Mouse (Mus musculus): ENCODE results near the gene Zfp809. TPM values are rescaled to one million over a fixed set of nuclear protein-coding genes. Genes with fewer than 3 reads are reported as not detected.
A peak's percentile ranks its signal among the peaks of the same experiment; 100 is the strongest.
"Not testable (repeated sequence)": the region's sequence is repeated elsewhere in the genome, so short reads cannot be mapped to it uniquely, and the experiment has no call there.

The Zfp809 gene
- total and polyA plus RNA-seq, 3 experiments = 13.9 to 23.8 (median 14.0) TPM

DNA sequence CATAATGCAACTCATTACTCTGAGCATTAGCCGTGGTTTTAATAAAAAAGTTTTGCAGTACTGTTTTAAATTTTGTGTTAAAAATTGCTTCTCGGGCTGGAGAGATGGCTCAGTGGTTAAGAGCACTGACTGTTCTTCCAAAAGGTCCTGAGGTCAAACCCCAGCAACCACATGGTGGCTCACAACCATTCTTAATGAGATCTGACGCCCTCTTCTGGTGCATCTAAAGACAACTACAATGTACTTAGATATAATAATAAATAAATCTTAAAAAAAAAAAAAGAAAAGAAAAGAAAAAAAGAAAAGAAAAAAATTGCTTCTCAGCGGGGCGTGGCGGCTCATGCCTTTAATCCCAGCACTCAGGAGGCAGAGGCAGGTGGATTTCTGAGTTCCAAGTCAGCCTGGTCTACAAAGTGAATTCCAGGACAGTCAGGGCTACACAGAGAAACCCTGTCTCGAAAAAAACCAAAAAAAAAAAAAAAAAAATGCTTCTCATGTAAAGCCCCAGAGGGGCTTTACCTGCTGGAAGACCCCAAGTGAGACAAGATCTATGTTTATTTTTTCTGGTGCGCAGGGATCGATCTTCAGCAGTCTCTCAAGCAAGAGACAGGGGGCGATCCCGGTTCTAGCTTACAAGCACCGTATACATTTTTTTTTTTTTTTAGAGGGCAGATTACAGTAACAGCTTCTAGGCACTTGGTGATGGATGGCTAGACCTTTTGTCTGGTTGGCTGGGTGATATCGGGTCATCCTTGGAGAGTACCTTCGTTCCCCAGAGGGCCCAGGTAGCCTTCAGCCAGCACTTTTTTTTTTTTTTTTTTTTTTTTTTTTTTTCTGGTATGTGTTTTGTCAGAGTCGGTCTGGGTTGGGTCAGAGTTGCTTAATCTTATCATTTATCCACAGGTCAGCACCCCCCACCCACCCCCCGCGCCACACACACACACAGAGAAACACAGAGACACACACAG lies 694 bp upstream of the Zfp809 start (continued):
- TF ChIP-seq JUND (conservative IDR thresholded peaks at IDR 0.05; ENCODE audit: low read depth, low read length) = no peak

DNA sequence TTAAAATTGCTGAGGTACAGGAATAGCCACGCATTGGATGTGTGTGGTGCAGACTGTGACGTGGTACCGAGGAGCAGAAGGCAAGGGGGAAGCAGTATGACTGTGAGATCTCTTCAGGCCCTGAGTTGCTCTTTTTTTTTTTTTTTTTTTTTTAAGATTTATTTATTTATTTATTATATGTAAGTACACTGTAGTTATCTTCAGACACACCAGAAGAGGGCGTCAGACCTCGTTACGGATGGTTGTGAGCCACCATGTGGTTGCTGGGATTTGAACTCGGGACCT lies 817 bp downstream of the Zfp809 start:
- H3K9ac ChIP-seq (ENCODE audit: insufficient read depth, low read depth) = peak overlapping the region; percentile 83; the same call in 1 of the 2 replicates

DNA sequence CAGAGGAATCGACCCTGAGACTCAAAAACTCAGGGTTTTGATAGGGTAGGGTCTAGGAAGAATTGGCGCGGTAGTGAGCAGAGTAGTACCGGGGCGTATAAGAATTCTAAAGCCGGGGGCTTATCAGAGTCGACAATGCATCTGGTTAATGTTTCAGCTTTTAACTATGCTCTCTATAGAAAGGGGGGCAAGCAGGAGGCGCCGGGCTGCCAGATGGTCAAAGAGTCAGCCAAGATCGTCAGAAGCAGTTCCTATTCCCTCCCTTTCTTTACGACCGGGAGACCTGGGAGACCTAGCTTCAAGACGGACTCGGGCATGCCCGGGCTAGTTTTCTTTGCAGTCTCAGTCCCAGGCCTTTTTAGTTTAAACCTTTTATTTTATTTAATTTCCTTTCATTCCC lies 1.3 kb downstream of the Zfp809 start:
- Histone ChIP-seq H3K9me3 (replicated peaks; ENCODE audit: low read length) (no peaks in the 10 kb centered on the region), H3K27ac (ENCODE audit: insufficient read depth, low read depth) (no peak overlapping the region), H3K4me1 (ENCODE audit: control insufficient read depth in 1 of 2, insufficient read depth in 2 of 2) (no peaks in the 10 kb centered on the region), H3K9ac (ENCODE audit: insufficient read depth, low read depth) (no peak overlapping the region), H3K4me2 (ENCODE audit: insufficient read depth, low read depth, poor library complexity, severe bottlenecking) (no peak overlapping the region), H3K79me2 (replicated peaks; ENCODE audit: control insufficient read depth, extremely low read depth, insufficient read depth, poor library complexity, severe bottlenecking) (peaks cover 11% of the 10 kb centered on the region), H3K4me3 (replicated peaks in 1 of 3; ENCODE audit: low read depth in 2 of 3, low read length in 2 of 3, poor library complexity in 1 of 3) (no peak overlapping the region), H3K36me3 (replicated peaks in 1 of 2; ENCODE audit: control insufficient read depth in 1 of 2, insufficient read depth in 1 of 2, low read length in 1 of 2) (peaks cover 0 to 12% of the 10 kb centered on the region in 2 experiments), H3K27me3 (replicated peaks) (no peaks in the 10 kb centered on the region)
- in situ Hi-C loops (cut with MboI; ENCODE audit: low pct_ligation_motif_present, low pct_unique_long_range_greater_than_20kb, low sequenced_read_pairs) = loop anchor here (5.0 kb wide), 1 partner anchor 80 kb away; the partner anchor contains the start of gene Zfp810
- no peak for DNase-seq (ENCODE audit: extremely low read depth)
- dilution Hi-C loops (cut with MboI; ENCODE audit: extremely low pct_ligation_motif_present, extremely low pct_unique_long_range_greater_than_20kb, low sequenced_read_pairs) = no loop called here
- TF ChIP-seq NELFE (IDR thresholded peaks at IDR 0.05; ENCODE audit: low read depth, low read length) (no peak), CHD1 (IDR thresholded peaks at IDR 0.05; ENCODE audit: low read depth, low read length) (no peak), EP300 (IDR thresholded peaks at IDR 0.05; ENCODE audit: low read length) (no peak), HCFC1 (IDR thresholded peaks at IDR 0.05; ENCODE audit: low read depth, low read length) (no peak), CHD2 (IDR thresholded peaks at IDR 0.05; ENCODE audit: low read length) (no peak), PAX5 (IDR thresholded peaks at IDR 0.05; ENCODE audit: low read length) (no peak), CTCF (conservative IDR thresholded peaks at IDR 0.05 in 1 of 2, IDR thresholded peaks at IDR 0.05 in 1 of 2; ENCODE audit: low read depth in 2 of 2, low read length in 2 of 2) (no peak), JUND (conservative IDR thresholded peaks at IDR 0.05; ENCODE audit: low read depth, low read length) (no peak), JUN (IDR thresholded peaks at IDR 0.05; ENCODE audit: insufficient read depth, low read depth, low read length) (no peak), ZC3H11A (IDR thresholded peaks at IDR 0.05; ENCODE audit: low read depth, low read length) (no peak)

More for the DNA sequence above, 817 bp downstream of the Zfp809 start:
- H3K36me3 ChIP-seq (replicated peaks in 1 of 2; ENCODE audit: control insufficient read depth in 1 of 2, insufficient read depth in 1 of 2, low read length in 1 of 2); dilution Hi-C loops (cut with MboI; ENCODE audit: extremely low pct_ligation_motif_present, extremely low pct_unique_long_range_greater_than_20kb, low sequenced_read_pairs); H3K9me3 ChIP-seq (replicated peaks; ENCODE audit: low read length); H3K4me1 ChIP-seq (ENCODE audit: control insufficient read depth in 1 of 2, insufficient read depth in 2 of 2); H3K27ac ChIP-seq (ENCODE audit: insufficient read depth, low read depth); H3K27me3 ChIP-seq (replicated peaks); DNase-seq (ENCODE audit: extremely low read depth); H3K79me2 ChIP-seq (replicated peaks; ENCODE audit: control insufficient read depth, extremely low read depth, insufficient read depth, poor library complexity, severe bottlenecking): not testable (repeated sequence)
- Histone ChIP-seq H3K4me3 (replicated peaks in 1 of 3; ENCODE audit: low read depth in 2 of 3, low read length in 2 of 3, poor library complexity in 1 of 3) (peak overlapping the region; percentile 79 to 90 (median 90)), H3K4me2 (ENCODE audit: insufficient read depth, low read depth, poor library complexity, severe bottlenecking) (peak overlapping the region; percentile 65; the same call in 1 of the 2 replicates)
- in situ Hi-C loops (cut with MboI; ENCODE audit: low pct_ligation_motif_present, low pct_unique_long_range_greater_than_20kb, low sequenced_read_pairs) = loop anchor here (5.0 kb wide), 1 partner anchor 81 kb away; the partner anchor contains the start of gene Zfp810
- peak; percentile 6; the same call in 1 of the 2 replicates for TF ChIP-seq ZNF384 (IDR thresholded peaks at IDR 0.05; ENCODE audit: low read depth, low read length)
